Mouse (Mus musculus) E14TG2a.4 (cell line): ENCODE data around the gene Gimap1.

ENCODE experiments used
- CTCF ChIP-seq: conservative IDR thresholded peaks from 2 replicates; pipeline ENCODE4 v1.5.1; 2014; ENCODE audit warnings: low read length
- NANOG ChIP-seq: IDR thresholded peaks from 2 replicates; pipeline ENCODE4 v1.6.1; 2014; ENCODE audit warnings: borderline replicate concordance, low read length, mixed read lengths

DNA sequence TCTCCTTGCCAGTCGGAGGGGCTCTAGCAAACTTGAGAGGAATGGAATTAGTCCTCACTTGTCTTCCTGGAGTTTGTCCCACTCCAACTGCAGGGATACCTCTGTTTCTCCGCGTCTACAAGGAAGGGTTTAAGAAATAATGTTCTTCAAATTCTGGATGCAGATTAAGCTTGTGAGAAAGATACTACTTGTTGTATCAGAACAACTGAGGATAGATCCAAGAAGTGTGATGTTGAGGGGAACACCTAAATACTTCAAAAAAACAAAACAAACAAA is 864 bp downstream of the Gimap1 start:
- TF ChIP-seq CTCF (no peak), NANOG (no peak)
